Mouse (Mus musculus) CH12.LX (cell line): ENCODE measurements around the gene Ppp1r26. TPM values are rescaled to one million over a fixed set of nuclear protein-coding genes. Genes with fewer than 3 reads are reported as not detected.
A peak's percentile ranks its signal among the peaks of the same experiment; 100 is the strongest.
"Not testable (repeated sequence)": the region's sequence is repeated elsewhere in the genome, so short reads cannot be mapped to it uniquely, and the experiment has no call there.

Source experiments
- DNase-seq: peaks from one replicate; pipeline ENCODE4 v3.0.0-alpha.2; 2013; ENCODE audit errors: extremely low read depth
- H3K27ac ChIP-seq: 2 replicates; pipeline ENCODE4 v1.5.1; 2012; ENCODE audit warnings: low read depth, mild to moderate bottlenecking, control low read depth, moderate library complexity; ENCODE audit not compliant: insufficient read depth
- H3K27me3 ChIP-seq: replicated peaks from 2 replicates; pipeline ENCODE3; 2012; ENCODE audit warnings: inconsistent platforms
- H3K36me3 ChIP-seq, 2 experiments: replicated peaks in 1 of 2; 2 replicates each; pipeline versions ENCODE3 to v1.6.1; 2012; ENCODE audit warnings: inconsistent platforms in 1 of 2, low read length in 1 of 2, mild to moderate bottlenecking in 1 of 2, mixed read lengths in 1 of 2, moderate library complexity in 1 of 2; ENCODE audit not compliant: control insufficient read depth in 1 of 2, insufficient read depth in 1 of 2
- H3K4me1 ChIP-seq, 2 experiments: 2 replicates each; pipeline ENCODE4 v1.6.1; 2012; ENCODE audit warnings: inconsistent platforms in 1 of 2, moderate library complexity in 1 of 2; ENCODE audit not compliant: insufficient read depth in 2 of 2, control insufficient read depth in 1 of 2
- H3K4me2 ChIP-seq: 2 replicates; pipeline ENCODE4 v1.6.1; 2012; ENCODE audit warnings: low read depth, mild to moderate bottlenecking, control low read depth; ENCODE audit not compliant: poor library complexity, insufficient read depth, severe bottlenecking
- H3K4me3 ChIP-seq, 3 experiments: fragments of 150-350 bp in 1 of 3; sonication (generic) in 1 of 3; replicated peaks in 1 of 3; 2 replicates each; pipeline versions ENCODE3 to v1.5.1; 2011 to 2012; ENCODE audit warnings: low read depth in 2 of 3, low read length in 2 of 3, mild to moderate bottlenecking in 2 of 3, moderate library complexity in 2 of 3, control low read depth in 1 of 3, improper control_type of control experiment in 1 of 3, inconsistent platforms in 1 of 3, mixed read lengths in 1 of 3; ENCODE audit not compliant: poor library complexity in 1 of 3
- H3K79me2 ChIP-seq: replicated peaks from 2 replicates; pipeline ENCODE4 v1.6.1; 2012; ENCODE audit warnings: mild to moderate bottlenecking, moderate library complexity; ENCODE audit not compliant: control insufficient read depth, poor library complexity, insufficient read depth, severe bottlenecking; ENCODE audit errors: extremely low read depth
- H3K9ac ChIP-seq: 2 replicates; pipeline ENCODE4 v1.6.1; 2012; ENCODE audit warnings: low read depth, mild to moderate bottlenecking, control low read depth, moderate library complexity; ENCODE audit not compliant: insufficient read depth
- H3K9me3 ChIP-seq: replicated peaks from 2 replicates; pipeline ENCODE3; 2012; ENCODE audit warnings: low read length, inconsistent platforms, mixed read lengths
- BHLHE40 ChIP-seq: IDR thresholded peaks from 2 replicates; pipeline ENCODE4 v1.6.1; 2011; ENCODE audit warnings: mild to moderate bottlenecking, low read depth, low read length, improper control_type of control experiment
- CHD1 ChIP-seq: IDR thresholded peaks from 2 replicates; pipeline ENCODE4 v1.6.1; 2012; ENCODE audit warnings: low read depth, low read length, improper control_type of control experiment, inconsistent platforms
- E2F4 ChIP-seq: IDR thresholded peaks from 2 replicates; pipeline ENCODE4 v1.6.1; 2011; ENCODE audit warnings: low read depth, low read length, improper control_type of control experiment; ENCODE audit not compliant: insufficient replicate concordance
- IRF4 ChIP-seq: IDR thresholded peaks from 2 replicates; pipeline ENCODE4 v1.6.1; 2014; ENCODE audit warnings: low read depth, mild to moderate bottlenecking, inconsistent platforms, low read length, improper control_type of control experiment
- JUN ChIP-seq: IDR thresholded peaks from 2 replicates; pipeline ENCODE4 v1.6.1; 2011; ENCODE audit warnings: low read depth, mild to moderate bottlenecking, low read length, improper control_type of control experiment, moderate library complexity; ENCODE audit not compliant: insufficient read depth
- POLR2AphosphoS2 ChIP-seq: IDR thresholded peaks from 2 replicates; pipeline ENCODE4 v1.6.1; 2011; ENCODE audit warnings: low read depth, low read length, improper control_type of control experiment
- ZC3H11A ChIP-seq: IDR thresholded peaks from 2 replicates; pipeline ENCODE4 v1.6.1; 2012; ENCODE audit warnings: low read depth, mild to moderate bottlenecking, inconsistent platforms, low read length, improper control_type of control experiment
- ZNF384 ChIP-seq: IDR thresholded peaks from 2 replicates; pipeline ENCODE4 v1.6.1; 2012; ENCODE audit warnings: low read depth, low read length, improper control_type of control experiment, inconsistent platforms
- dilution Hi-C: fragments of 300-500 bp; cut with MboI; formaldehyde crosslinking; loops from 2 replicates; pipeline ENCODE4 v1.14.3; 2020; ENCODE audit warnings: low sequenced_read_pairs; ENCODE audit not compliant: extremely low pct_unique_long_range_greater_than_20kb, extremely low pct_ligation_motif_present
- in situ Hi-C: fragments of 300-500 bp; cut with MboI; formaldehyde crosslinking; loops from 3 replicates; pipeline ENCODE4 v1.14.3; 2019; ENCODE audit warnings: low sequenced_read_pairs, low pct_ligation_motif_present, low pct_unique_long_range_greater_than_20kb, mixed read lengths
- polyA plus RNA-seq: library from polyadenylated mRNA; unstranded; fragments of >175 nt; gene quantifications from 2 replicates; pipeline ENCODE4 v1.2.1, GENCODE M21; 2012; ENCODE audit warnings: low read depth; ENCODE audit not compliant: insufficient read length
- total RNA-seq, 2 experiments: library from RNA; depleted of rRNA; stranded (reverse); fragments of 300-350 nt in 1 of 2; fragments of >200 nt in 1 of 2; gene quantifications; 2 replicates each; pipeline ENCODE4 v1.2.3; 2012 to 2014

The Ppp1r26 gene
- total and polyA plus RNA-seq, 3 experiments = 0.77 TPM; not detected in 2

DNA sequence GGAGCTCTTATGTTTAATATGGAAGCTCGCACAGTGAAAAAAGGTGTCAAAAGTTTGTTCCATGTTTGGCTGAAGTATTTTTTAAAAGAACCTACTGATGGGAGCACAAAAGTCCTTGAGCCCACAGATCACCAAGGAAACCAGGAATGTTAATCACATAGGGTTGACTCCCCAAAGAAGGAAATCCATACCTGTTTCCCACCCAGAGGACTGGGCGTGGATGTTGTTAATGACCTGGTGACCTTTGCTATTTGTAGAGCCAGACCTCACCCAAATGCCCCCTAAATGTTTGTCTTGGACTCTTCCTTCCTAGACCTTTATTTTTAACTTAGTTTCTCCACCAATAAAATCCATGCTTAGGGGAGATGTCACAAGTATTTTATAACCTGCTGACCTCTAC lies 24.0 kb downstream of the Ppp1r26 start:
- Histone ChIP-seq H3K4me3 (no peak overlapping the region), H3K4me1 (peaks cover 11 to 21% of the 10 kb centered on the region in 2 experiments), H3K36me3 (peaks cover 18 to 42% of the 10 kb centered on the region in 2 experiments), H3K9ac (no peak overlapping the region), H3K79me2 (peaks cover 14% of the 10 kb centered on the region), H3K27ac (no peak overlapping the region), H3K9me3 (peaks cover 2% of the 10 kb centered on the region), H3K27me3 (peaks cover 14% of the 10 kb centered on the region), H3K4me2 (no peak overlapping the region)
- TF ChIP-seq JUN (no peak), E2F4 (no peak), POLR2AphosphoS2 (no peak), ZC3H11A (no peak), BHLHE40 (no peak), CHD1 (no peak), IRF4 (no peak)
- dilution Hi-C loops (no loop called here), in situ Hi-C loops (no loop called here)
- no peak for DNase-seq

DNA sequence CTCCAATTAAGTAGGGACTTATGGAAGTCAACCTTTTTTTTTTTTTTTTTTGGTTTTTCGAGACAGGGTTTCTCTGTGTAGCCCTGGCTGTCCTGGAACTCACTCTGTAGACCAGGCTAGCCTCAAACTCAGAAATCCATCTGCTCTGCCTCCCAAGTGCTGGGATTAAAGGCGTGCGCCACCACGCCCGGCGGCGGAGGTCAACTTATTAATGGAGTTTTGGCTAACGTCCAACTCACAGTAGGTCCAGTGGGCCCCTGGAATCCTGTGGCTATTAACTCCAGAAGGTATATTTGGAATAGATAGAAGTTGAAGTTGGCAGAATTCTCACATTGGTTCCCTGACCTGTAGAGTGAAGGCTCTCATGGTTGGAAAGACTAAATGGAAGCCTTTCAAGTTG lies 25.4 kb downstream of the Ppp1r26 start:
- dilution Hi-C loops, in situ Hi-C loops, H3K9me3 ChIP-seq, H3K27ac ChIP-seq, H3K9ac ChIP-seq, DNase-seq, H3K4me3 ChIP-seq, H3K4me2 ChIP-seq, H3K27me3 ChIP-seq: not testable (repeated sequence)
- Histone ChIP-seq H3K79me2 (peaks cover 14% of the 10 kb centered on the region), H3K36me3 (peaks cover 18 to 42% of the 10 kb centered on the region in 2 experiments), H3K4me1 (peaks cover 8 to 15% of the 10 kb centered on the region in 2 experiments)

DNA sequence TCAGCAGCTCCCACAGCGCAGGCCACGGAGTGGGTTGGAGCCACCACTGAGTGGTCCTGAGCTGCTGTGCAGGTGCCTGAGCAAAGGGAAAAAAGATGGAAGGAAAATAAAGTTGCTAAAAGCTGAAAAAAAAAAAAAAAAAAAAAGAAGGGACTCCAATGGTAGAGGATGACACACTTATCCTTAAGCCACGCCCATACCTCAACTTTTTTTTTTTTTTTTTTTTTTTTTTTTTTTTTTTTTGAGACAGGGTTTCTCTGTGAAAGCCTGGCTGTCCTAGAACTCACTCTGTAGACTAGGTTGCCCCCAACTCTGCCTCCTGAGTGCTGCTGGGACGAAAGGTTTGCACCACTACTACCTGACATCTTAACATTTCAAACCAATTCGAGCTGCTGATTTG lies 31.4 kb downstream of the Ppp1r26 start:
- DNase-seq, H3K9me3 ChIP-seq, H3K4me3 ChIP-seq, H3K9ac ChIP-seq, H3K27ac ChIP-seq, H3K4me1 ChIP-seq, H3K4me2 ChIP-seq, in situ Hi-C loops, H3K36me3 ChIP-seq, H3K79me2 ChIP-seq, dilution Hi-C loops: not testable (repeated sequence)
- peak; percentile 84 for TF ChIP-seq ZNF384
- peaks cover 10% of the 10 kb centered on the region for H3K27me3 ChIP-seq
